Mouse (Mus musculus): ENCODE measurements at regions not wholly inside any gene's neighbourhood (a gene's known extent, or its start where the extent isn't known, plus 50 kb on each side); places are given as distances from the start of the nearest gene placed in this dataset.

GRCm38 (mm10) chr6:67170674-67170946, 67.4 kb upstream of the Serbp1 start:
- TF ChIP-seq CTCF (IDR thresholded peaks at IDR 0.05; ENCODE audit: insufficient read depth, low read depth, low read length) (no peak), POLR2A (IDR thresholded peaks at IDR 0.05; ENCODE audit: insufficient read depth, low read depth, low read length) (no peak)

All from olfactory bulb, adult 2 months (tissue).